Mouse (Mus musculus): ENCODE measurements around the gene Clic1. TPM values are rescaled to one million over a fixed set of nuclear protein-coding genes. Genes with fewer than 3 reads are reported as not detected.

Gene Clic1
- polyA plus RNA-seq, 1 experiment from 2014 or later, result 112 TPM

GRCm38 (mm10) chr17:35048149-35048931 is 1.4 kb upstream of the Clic1 start:
- no peak for ATAC-seq (ENCODE audit: low read depth)
- peak overlapping the region; percentile 33 for H3K4me3 ChIP-seq (ENCODE audit: low read depth, low read length)
- peaks cover 79% of the 10 kb centered on the region for H3K4me1 ChIP-seq (ENCODE audit: control insufficient read depth, low read depth, low read length)
- no peaks in the 10 kb centered on the region for H3K9me3 ChIP-seq (replicated peaks; ENCODE audit: control insufficient read depth, low read length)
- H3K4me2 ChIP-seq (ENCODE audit: low read depth, low read length), result peak overlapping the region; percentile 99
- peaks cover 12% of the 10 kb centered on the region for H3K36me3 ChIP-seq (ENCODE audit: control insufficient read depth, insufficient read depth)
- no peaks in the 10 kb centered on the region for H3K27me3 ChIP-seq (ENCODE audit: control insufficient read depth, insufficient read depth, low read depth, low read length)
- H3K27ac ChIP-seq (ENCODE audit: low read length), result peak overlapping the region; percentile 92
- 6% methylated on average over 11 of the region's 11 CpGs for WGBS (ENCODE audit: insufficient replicate concordance)
- H3K9ac ChIP-seq (ENCODE audit: low read depth, low read length), result peak overlapping the region; percentile 51

GRCm38 (mm10) chr17:35048932-35049440 is 780 bp upstream of the Clic1 start:
- Histone ChIP-seq H3K4me2 (ENCODE audit: low read depth, low read length) (peak overlapping the region; percentile 99; the same call in 1 of the 2 replicates), H3K36me3 (ENCODE audit: control insufficient read depth, insufficient read depth) (peaks cover 18% of the 10 kb centered on the region), H3K9ac (ENCODE audit: low read depth, low read length) (no peak overlapping the region), H3K4me3 (ENCODE audit: low read depth, low read length) (no peak overlapping the region), H3K4me1 (ENCODE audit: control insufficient read depth, low read depth, low read length) (peaks cover 76% of the 10 kb centered on the region), H3K9me3 (replicated peaks; ENCODE audit: control insufficient read depth, low read length) (no peaks in the 10 kb centered on the region), H3K27me3 (ENCODE audit: control insufficient read depth, insufficient read depth, low read depth, low read length) (no peaks in the 10 kb centered on the region), H3K27ac (ENCODE audit: low read length) (peak overlapping the region; percentile 92)
- WGBS (ENCODE audit: insufficient replicate concordance), result 28% methylated on average over 5 of the region's 5 CpGs
- ATAC-seq (ENCODE audit: low read depth), result no peak

- H3K36me3 ChIP-seq (ENCODE audit: control insufficient read depth, insufficient read depth), result peaks cover 27% of the 10 kb centered on the region
- 1% methylated on average over 27 of the region's 27 CpGs for WGBS (ENCODE audit: insufficient replicate concordance)
Observed at GRCm38 (mm10) chr17:35050126-35050750, 472 bp downstream of the Clic1 start.

GRCm38 (mm10) chr17:35051156-35052086 is 1.7 kb downstream of the Clic1 start:
- no peaks in the 10 kb centered on the region for H3K27me3 ChIP-seq (ENCODE audit: control insufficient read depth, insufficient read depth, low read depth, low read length)
- peak overlapping the region; percentile 92 for H3K4me2 ChIP-seq (ENCODE audit: low read depth, low read length)
- peak overlapping the region; percentile 70 for H3K4me3 ChIP-seq (ENCODE audit: low read depth, low read length)
- peaks cover 37% of the 10 kb centered on the region for H3K36me3 ChIP-seq (ENCODE audit: control insufficient read depth, insufficient read depth)
- WGBS (ENCODE audit: insufficient replicate concordance), result 3% methylated on average over 21 of the region's 21 CpGs
- ATAC-seq (ENCODE audit: low read depth), result peak; percentile 51
- peaks cover 61% of the 10 kb centered on the region for H3K4me1 ChIP-seq (ENCODE audit: control insufficient read depth, low read depth, low read length)
- peak overlapping the region; percentile 92 for H3K27ac ChIP-seq (ENCODE audit: low read length)
- peak overlapping the region; percentile 81 for H3K9ac ChIP-seq (ENCODE audit: low read depth, low read length)
- no peaks in the 10 kb centered on the region for H3K9me3 ChIP-seq (replicated peaks; ENCODE audit: control insufficient read depth, low read length)

More at GRCm38 (mm10) chr17:35050126-35050750, 472 bp downstream of the Clic1 start:
- H3K27me3 ChIP-seq (ENCODE audit: control insufficient read depth, insufficient read depth, low read depth, low read length), result no peaks in the 10 kb centered on the region
- peak; percentile 13 for ATAC-seq (ENCODE audit: low read depth)
- peak overlapping the region; percentile 81 for H3K9ac ChIP-seq (ENCODE audit: low read depth, low read length)
- peak overlapping the region; percentile 70 for H3K4me3 ChIP-seq (ENCODE audit: low read depth, low read length)
- H3K4me1 ChIP-seq (ENCODE audit: control insufficient read depth, low read depth, low read length), result peaks cover 63% of the 10 kb centered on the region
- H3K27ac ChIP-seq (ENCODE audit: low read length), result peak overlapping the region; percentile 92
- H3K4me2 ChIP-seq (ENCODE audit: low read depth, low read length), result peak overlapping the region; percentile 92
- H3K9me3 ChIP-seq (replicated peaks; ENCODE audit: control insufficient read depth, low read length), result no peaks in the 10 kb centered on the region

GRCm38 (mm10) chr17:35052271-35052798 is 2.6 kb downstream of the Clic1 start:
- no peaks in the 10 kb centered on the region for H3K27me3 ChIP-seq (ENCODE audit: control insufficient read depth, insufficient read depth, low read depth, low read length)
- peaks cover 55% of the 10 kb centered on the region for H3K4me1 ChIP-seq (ENCODE audit: control insufficient read depth, low read depth, low read length)
- no peak for ATAC-seq (ENCODE audit: low read depth)
- H3K9ac ChIP-seq (ENCODE audit: low read depth, low read length), result peak overlapping the region; percentile 81
- no peaks in the 10 kb centered on the region for H3K9me3 ChIP-seq (replicated peaks; ENCODE audit: control insufficient read depth, low read length)
- peaks cover 38% of the 10 kb centered on the region for H3K36me3 ChIP-seq (ENCODE audit: control insufficient read depth, insufficient read depth)
- WGBS (ENCODE audit: insufficient replicate concordance), result 78% methylated on average over 12 of the region's 12 CpGs
- peak overlapping the region; percentile 92 for H3K27ac ChIP-seq (ENCODE audit: low read length)
- peak overlapping the region; percentile 92 for H3K4me2 ChIP-seq (ENCODE audit: low read depth, low read length)
- H3K4me3 ChIP-seq (ENCODE audit: low read depth, low read length), result peak overlapping the region; percentile 70

- Histone ChIP-seq H3K27me3 (ENCODE audit: control insufficient read depth, insufficient read depth, low read depth, low read length) (peaks cover 4% of the 10 kb centered on the region; the same call in 1 of the 2 replicates), H3K4me3 (ENCODE audit: low read depth, low read length) (no peak overlapping the region), H3K9ac (ENCODE audit: low read depth, low read length) (no peak overlapping the region), H3K9me3 (replicated peaks; ENCODE audit: control insufficient read depth, low read length) (no peaks in the 10 kb centered on the region), H3K36me3 (ENCODE audit: control insufficient read depth, insufficient read depth) (peaks cover 42% of the 10 kb centered on the region), H3K27ac (ENCODE audit: low read length) (no peak overlapping the region), H3K4me2 (ENCODE audit: low read depth, low read length) (no peak overlapping the region), H3K4me1 (ENCODE audit: control insufficient read depth, low read depth, low read length) (peaks cover 56% of the 10 kb centered on the region)
- no peak for ATAC-seq (ENCODE audit: low read depth)
- 81% methylated on average over 7 of the region's 7 CpGs for WGBS (ENCODE audit: insufficient replicate concordance)
Observed at GRCm38 (mm10) chr17:35055691-35056495, 6.1 kb downstream of the Clic1 start.

- H3K9me3 ChIP-seq (replicated peaks; ENCODE audit: control insufficient read depth, low read length), result no peaks in the 10 kb centered on the region
- WGBS (ENCODE audit: insufficient replicate concordance), result 28% methylated on average over 3 of the region's 3 CpGs
- no peak overlapping the region for H3K4me2 ChIP-seq (ENCODE audit: low read depth, low read length)
- peaks cover 42% of the 10 kb centered on the region for H3K36me3 ChIP-seq (ENCODE audit: control insufficient read depth, insufficient read depth)
- H3K9ac ChIP-seq (ENCODE audit: low read depth, low read length), result no peak overlapping the region
- no peak overlapping the region for H3K4me3 ChIP-seq (ENCODE audit: low read depth, low read length)
- H3K4me1 ChIP-seq (ENCODE audit: control insufficient read depth, low read depth, low read length), result peaks cover 47% of the 10 kb centered on the region
- ATAC-seq (ENCODE audit: low read depth), result no peak
- peaks cover 4% of the 10 kb centered on the region; the same call in 1 of the 2 replicates for H3K27me3 ChIP-seq (ENCODE audit: control insufficient read depth, insufficient read depth, low read depth, low read length)
- H3K27ac ChIP-seq (ENCODE audit: low read length), result no peak overlapping the region
Observed at GRCm38 (mm10) chr17:35057090-35057489, 7.3 kb downstream of the Clic1 start.
